Mouse (Mus musculus) midbrain, embryonic 12.5 days (tissue): ENCODE data around the gene Fam131b. TPM values are rescaled to one million over a fixed set of nuclear protein-coding genes. Genes with fewer than 3 reads are reported as not detected.

Experiments
- ATAC-seq: fragments of 200-750 bp; cut with Nextera tagmentation; 2 replicates; pipeline ENCODE4 v1.8.0; 2017; ENCODE audit warnings: low read depth, moderate TSS enrichment, moderate library complexity; ENCODE audit not compliant: low FRiP score
- H3K27ac ChIP-seq: fragments of 300-500 bp; sonication (generic); replicated peaks from 2 replicates; pipeline ENCODE4 v1.5.1; 2016; ENCODE audit warnings: mild to moderate bottlenecking
- H3K27me3 ChIP-seq: fragments of 300-500 bp; sonication (generic); 2 replicates; pipeline ENCODE4 v1.6.1; 2016; ENCODE audit warnings: mild to moderate bottlenecking
- H3K36me3 ChIP-seq: fragments of 300-500 bp; sonication (generic); 2 replicates; pipeline ENCODE4 v1.6.1; 2016
- H3K4me1 ChIP-seq: fragments of 300-500 bp; sonication (generic); 2 replicates; pipeline ENCODE4 v1.6.1; 2016
- H3K4me2 ChIP-seq: fragments of 300-500 bp; sonication (generic); replicated peaks from 2 replicates; pipeline ENCODE4 v1.6.1; 2016; ENCODE audit warnings: mild to moderate bottlenecking, moderate library complexity
- H3K4me3 ChIP-seq: fragments of 300-500 bp; sonication (generic); 2 replicates; pipeline ENCODE4 v1.5.1; 2016; ENCODE audit warnings: mild to moderate bottlenecking
- H3K9ac ChIP-seq: fragments of 300-500 bp; sonication (generic); replicated peaks from 2 replicates; pipeline ENCODE4 v1.6.1; 2016; ENCODE audit warnings: mild to moderate bottlenecking, moderate library complexity
- H3K9me3 ChIP-seq: fragments of 300-500 bp; sonication (generic); 2 replicates; pipeline ENCODE4 v1.6.1; 2016; ENCODE audit warnings: mild to moderate bottlenecking
- WGBS: fragments of 180-500 bp; shearing (Covaris S2); methylation state at CpG from one replicate; pipeline ENCODE4 v1.1.7; 2016; 5-methylcytosine and 5-hydroxymethylcytosine counted together
- polyA plus RNA-seq: library from polyadenylated mRNA; unstranded; fragments of >200 nt; fragmentation: Nextera tagmentation; extraction: Ambion mirVana; gene quantifications from 2 replicates; pipeline ENCODE4 v1.2.1, GENCODE M21; 2016

The Fam131b gene
- polyA plus RNA-seq, 1 experiment from 2014 or later = 4.2 TPM

DNA sequence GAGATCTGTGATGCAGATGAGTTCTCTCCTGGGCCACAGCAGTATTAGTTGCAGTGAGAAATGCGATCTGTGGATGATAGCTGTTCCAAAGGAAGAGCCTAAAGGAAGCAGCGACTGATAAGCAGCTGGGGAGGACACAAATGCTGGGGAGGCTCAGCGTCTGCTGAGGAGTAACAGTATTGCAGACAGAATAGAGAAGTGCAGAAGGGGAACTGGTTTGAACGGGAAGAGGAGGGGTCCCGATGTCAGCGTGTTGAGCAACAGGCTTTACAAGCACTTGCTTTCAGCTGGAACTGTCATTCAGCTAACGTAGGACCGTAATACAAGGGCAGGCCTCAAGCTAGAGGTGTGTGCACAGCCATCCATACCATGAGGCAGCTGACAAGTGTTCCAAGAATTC is 28.7 kb upstream of the Fam131b start:
- peaks cover 28% of the 10 kb centered on the region for H3K4me1 ChIP-seq
- no peaks in the 10 kb centered on the region for H3K27me3 ChIP-seq
- 90% methylated on average over 8 of the region's 8 CpGs for WGBS
- no peak overlapping the region for H3K9ac ChIP-seq
- no peaks in the 10 kb centered on the region for H3K9me3 ChIP-seq
- no peak overlapping the region for H3K4me2 ChIP-seq
- H3K36me3 ChIP-seq = peaks cover 29% of the 10 kb centered on the region
- no peak overlapping the region for H3K4me3 ChIP-seq
- no peak for ATAC-seq
- H3K27ac ChIP-seq = no peak overlapping the region

DNA sequence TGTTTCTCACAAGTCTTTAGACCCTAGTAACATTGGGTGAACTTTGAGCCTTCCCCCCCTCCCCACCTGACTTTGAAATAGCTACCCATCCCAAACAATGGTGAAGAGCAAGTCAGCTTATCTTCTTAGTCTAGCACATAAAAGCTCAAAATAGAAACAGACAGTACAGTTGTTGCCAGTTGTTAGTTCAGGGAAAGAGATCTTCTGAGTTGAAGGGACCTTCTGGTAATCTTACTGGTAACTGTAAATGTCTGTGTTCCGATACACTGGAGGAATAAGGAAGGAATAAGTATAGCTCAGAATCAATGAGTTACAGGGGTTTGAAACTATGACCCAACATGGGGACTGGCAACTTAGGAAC is 28.0 kb upstream of the Fam131b start:
- H3K27ac ChIP-seq = no peak overlapping the region
- H3K4me3 ChIP-seq = no peak overlapping the region
- no peak overlapping the region for H3K4me2 ChIP-seq
- WGBS = 97% methylated on average over 1 of the region's 1 CpGs
- peaks cover 28% of the 10 kb centered on the region for H3K4me1 ChIP-seq
- H3K27me3 ChIP-seq = no peaks in the 10 kb centered on the region
- peaks cover 22% of the 10 kb centered on the region for H3K36me3 ChIP-seq
- ATAC-seq = no peak
- no peak overlapping the region for H3K9ac ChIP-seq
- H3K9me3 ChIP-seq = no peaks in the 10 kb centered on the region

DNA sequence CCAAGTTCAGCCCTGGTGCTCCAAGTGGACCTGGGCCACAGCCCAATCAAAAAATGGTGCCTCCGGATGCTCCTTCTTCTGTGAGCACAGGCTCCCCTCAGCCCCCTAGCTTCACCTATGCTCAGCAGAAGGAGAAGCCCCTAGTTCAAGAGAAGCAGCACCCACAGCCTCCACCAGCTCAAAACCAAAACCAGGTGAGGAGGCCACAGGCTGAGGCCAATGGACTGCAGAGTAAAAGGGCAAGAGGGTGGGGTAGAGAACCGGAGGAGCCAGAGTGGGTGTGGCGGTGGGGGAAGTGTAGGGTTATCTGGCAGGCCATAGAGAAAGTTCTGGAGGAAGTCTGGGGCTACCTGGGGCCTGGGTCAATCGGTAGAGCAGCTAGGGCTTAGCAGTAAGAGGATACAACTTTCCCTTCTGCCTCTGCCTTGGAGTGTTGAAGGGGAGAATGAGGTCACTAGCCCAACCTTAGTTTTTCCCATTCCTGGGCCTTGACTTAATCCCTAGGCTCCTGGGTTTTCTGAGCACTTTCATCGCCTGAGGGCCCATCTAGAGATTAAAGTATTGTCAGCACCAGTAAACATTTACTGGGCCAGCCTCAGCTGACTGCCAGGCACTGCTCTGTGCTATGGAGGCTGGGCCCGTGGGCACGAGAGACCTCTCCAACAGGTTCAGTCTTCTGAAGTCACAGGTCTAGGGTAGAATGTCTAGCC is 27.5 kb upstream of the Fam131b start:
- H3K9me3 ChIP-seq = no peaks in the 10 kb centered on the region
- H3K36me3 ChIP-seq = peaks cover 17% of the 10 kb centered on the region
- no peak overlapping the region for H3K27ac ChIP-seq
- no peak for ATAC-seq
- 88% methylated on average over 7 of the region's 7 CpGs for WGBS
- H3K9ac ChIP-seq = no peak overlapping the region
- H3K4me2 ChIP-seq = no peak overlapping the region; the same call in 1 of the 2 replicates
- H3K4me3 ChIP-seq = no peak overlapping the region
- peaks cover 28% of the 10 kb centered on the region for H3K4me1 ChIP-seq
- H3K27me3 ChIP-seq = no peaks in the 10 kb centered on the region

DNA sequence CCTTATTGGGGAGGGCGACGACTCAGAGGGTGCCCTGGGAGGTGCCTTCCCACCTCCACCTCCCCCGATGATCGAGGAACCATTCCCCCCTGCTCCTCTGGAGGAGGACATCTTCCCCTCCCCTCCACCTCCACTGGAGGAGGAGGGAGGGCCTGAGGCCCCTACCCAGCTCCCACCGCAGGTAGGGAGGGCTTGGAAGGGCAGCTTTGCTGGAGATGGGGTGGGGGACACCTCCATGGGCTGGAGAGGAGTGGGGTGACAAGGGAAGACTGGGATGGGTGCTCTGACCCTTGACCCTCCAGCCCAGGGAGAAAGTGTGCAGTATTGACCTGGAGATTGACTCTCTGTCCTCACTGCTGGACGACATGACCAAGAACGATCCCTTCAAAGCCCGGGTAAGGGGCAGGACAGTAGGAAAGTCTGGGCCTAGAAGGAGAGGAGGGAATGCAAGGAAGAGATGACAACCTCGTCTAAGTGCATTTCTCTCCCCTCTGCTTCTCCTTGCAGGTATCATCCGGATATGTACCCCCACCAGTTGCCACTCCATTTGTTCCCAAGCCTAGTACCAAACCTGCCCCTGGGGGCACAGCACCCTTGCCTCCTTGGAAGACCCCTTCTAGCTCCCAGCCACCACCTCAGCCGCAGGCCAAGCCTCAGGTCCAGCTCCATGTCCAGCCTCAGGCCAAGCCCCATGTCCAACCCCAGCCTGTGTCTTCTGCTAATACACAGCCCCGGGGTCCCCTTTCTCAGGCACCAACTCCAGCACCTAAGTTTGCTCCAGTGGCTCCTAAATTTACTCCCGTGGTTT is 26.7 kb upstream of the Fam131b start:
- Histone ChIP-seq H3K27ac (0 out of 2 replicates have a peak overlapping the region, but pooled peaks have one; percentile 90), H3K4me2 (peak overlapping the region; percentile 90), H3K27me3 (no peaks in the 10 kb centered on the region), H3K9me3 (no peaks in the 10 kb centered on the region), H3K4me1 (peaks cover 28% of the 10 kb centered on the region), H3K36me3 (peaks cover 9% of the 10 kb centered on the region), H3K9ac (peak overlapping the region; percentile 84), H3K4me3 (peak overlapping the region; percentile 78)
- no peak for ATAC-seq
- WGBS = 47% methylated on average over 13 of the region's 13 CpGs

DNA sequence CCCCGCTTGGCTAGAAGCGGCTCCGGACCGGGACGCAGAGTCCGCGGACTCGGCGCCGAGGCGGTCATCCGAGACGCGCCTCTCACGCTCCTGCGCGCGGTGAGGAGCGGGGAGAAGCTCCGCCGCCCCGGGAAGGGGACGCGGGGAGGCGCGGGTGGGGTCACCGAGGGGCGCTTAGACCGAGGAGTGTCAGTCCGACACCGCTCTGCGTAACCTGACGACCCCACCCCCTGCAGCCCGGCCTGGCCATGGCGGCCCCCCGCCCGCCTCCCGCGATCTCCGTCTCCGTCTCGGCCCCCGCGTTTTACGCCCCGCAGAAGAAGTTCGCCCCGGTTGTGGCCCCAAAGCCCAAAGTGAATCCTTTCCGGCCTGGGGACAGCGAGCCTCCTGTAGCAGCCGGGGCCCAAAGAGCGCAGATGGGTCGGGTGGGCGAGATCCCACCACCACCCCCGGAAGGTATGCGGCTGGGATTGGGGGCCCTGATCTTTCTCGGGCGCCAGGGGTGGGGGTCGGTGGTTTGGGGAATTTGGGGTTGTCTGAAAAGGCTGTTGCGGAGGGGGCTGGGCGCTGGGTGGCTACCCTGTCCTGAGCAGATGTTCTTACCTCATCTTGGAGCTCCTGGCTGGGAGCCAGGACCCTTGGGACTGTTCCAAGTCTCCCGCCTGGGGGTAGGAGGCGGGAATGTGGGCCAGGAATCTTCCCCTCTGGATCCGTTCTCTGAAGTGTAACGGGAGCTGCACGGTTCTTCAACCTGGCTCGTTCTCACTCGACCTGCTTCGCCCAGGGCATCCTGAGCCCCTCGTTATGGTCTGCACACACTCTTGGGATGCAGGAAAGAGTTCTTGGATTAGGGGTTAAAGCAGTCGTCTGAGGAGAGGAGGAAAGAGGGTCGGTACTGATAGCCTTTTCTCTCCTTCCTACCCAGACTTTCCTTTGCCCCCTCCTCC is 25.9 kb upstream of the Fam131b start:
- Histone ChIP-seq H3K4me3 (peak overlapping the region; percentile 78), H3K4me1 (peaks cover 28% of the 10 kb centered on the region), H3K36me3 (peaks cover under 1% of the 10 kb centered on the region; the same call in 1 of the 2 replicates), H3K9ac (peak overlapping the region; percentile 84), H3K27me3 (no peaks in the 10 kb centered on the region), H3K9me3 (no peaks in the 10 kb centered on the region), H3K4me2 (peak overlapping the region; percentile 90), H3K27ac (peak overlapping the region; percentile 90)
- WGBS = under 1% methylated on average over 71 of the region's 72 CpGs
- ATAC-seq = peak; percentile 73

DNA sequence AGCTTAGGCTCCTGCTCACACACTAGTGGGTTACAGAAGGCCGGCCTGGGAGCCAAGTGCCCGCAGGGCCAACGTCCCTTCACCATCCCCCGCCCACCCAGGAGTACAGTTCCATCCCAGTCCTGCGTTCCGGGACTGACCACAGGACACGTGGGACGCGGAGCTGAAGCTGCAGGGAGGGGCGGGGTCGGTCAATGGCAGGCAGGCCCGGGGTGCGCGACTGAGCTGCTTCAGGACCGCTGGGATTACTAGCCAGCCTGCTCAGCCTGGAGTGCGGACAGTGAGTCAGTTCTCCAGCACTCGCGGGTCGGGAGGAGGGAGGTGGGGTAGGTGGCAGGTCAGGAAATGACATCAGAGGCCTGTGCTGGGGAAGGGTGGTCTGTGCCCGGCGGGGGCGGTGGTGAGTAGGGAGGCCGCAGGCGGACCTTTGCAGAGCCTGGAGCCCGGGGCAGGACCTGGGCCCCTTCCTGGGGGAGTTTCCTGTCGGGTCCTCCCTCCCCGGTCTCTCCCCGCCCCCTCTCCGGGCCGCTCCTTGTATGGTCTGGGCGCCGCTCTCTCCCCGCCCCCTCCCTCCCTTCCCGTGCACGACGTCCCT is 25.1 kb upstream of the Fam131b start, which contains the start of gene Zyx:
TSS of gene Zyx (plus strand) at position 205 of the 595 bp plus-strand sequence.
- 0% methylated on average over 21 of the region's 36 CpGs for WGBS
- ATAC-seq = peak; percentile 93
- H3K27me3 ChIP-seq = no peaks in the 10 kb centered on the region

DNA sequence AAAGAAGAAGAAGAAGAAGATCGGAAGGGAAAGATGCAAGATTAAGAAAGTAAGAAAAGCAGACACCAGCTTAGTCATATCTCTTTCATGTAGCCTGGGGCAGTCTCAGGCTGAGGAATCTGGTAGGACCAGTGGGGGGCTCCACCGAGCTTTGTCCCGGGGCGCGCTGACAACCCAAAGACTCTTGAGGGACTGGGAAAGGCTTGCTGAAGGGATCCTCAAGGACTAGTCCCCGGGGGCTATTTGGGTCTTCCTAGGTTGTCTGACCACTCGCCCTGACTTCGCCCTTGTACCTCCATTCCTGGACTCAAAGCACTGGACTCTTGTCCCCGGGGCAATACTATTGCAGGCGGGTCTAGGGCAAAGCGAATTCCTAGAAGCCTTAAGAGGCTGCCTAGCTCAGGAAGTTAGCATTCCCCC is 24.6 kb upstream of the Fam131b start:
- H3K36me3 ChIP-seq = no peaks in the 10 kb centered on the region
- H3K9me3 ChIP-seq = no peaks in the 10 kb centered on the region
- peaks cover 23% of the 10 kb centered on the region for H3K4me1 ChIP-seq
- no peaks in the 10 kb centered on the region for H3K27me3 ChIP-seq
- H3K4me3 ChIP-seq = peak overlapping the region; percentile 78
- H3K4me2 ChIP-seq = peak overlapping the region; percentile 90
- peak overlapping the region; percentile 84 for H3K9ac ChIP-seq
- peak; percentile 27 for ATAC-seq
- peak overlapping the region; percentile 90 for H3K27ac ChIP-seq
- WGBS = under 1% methylated on average over 11 of the region's 11 CpGs

More for the DNA sequence above, 25.1 kb upstream of the Fam131b start, which contains the start of gene Zyx:
- Histone ChIP-seq H3K9ac (peak within 1 kb of the TSS; percentile 84), H3K4me2 (peak within 1 kb of the TSS; percentile 90), H3K4me3 (peak within 1 kb of the TSS; percentile 78), H3K4me1 (peaks cover 28% of the 10 kb centered on the region), H3K36me3 (no peaks in the 10 kb centered on the region), H3K9me3 (no peaks in the 10 kb centered on the region), H3K27ac (peak within 1 kb of the TSS; percentile 90)

DNA sequence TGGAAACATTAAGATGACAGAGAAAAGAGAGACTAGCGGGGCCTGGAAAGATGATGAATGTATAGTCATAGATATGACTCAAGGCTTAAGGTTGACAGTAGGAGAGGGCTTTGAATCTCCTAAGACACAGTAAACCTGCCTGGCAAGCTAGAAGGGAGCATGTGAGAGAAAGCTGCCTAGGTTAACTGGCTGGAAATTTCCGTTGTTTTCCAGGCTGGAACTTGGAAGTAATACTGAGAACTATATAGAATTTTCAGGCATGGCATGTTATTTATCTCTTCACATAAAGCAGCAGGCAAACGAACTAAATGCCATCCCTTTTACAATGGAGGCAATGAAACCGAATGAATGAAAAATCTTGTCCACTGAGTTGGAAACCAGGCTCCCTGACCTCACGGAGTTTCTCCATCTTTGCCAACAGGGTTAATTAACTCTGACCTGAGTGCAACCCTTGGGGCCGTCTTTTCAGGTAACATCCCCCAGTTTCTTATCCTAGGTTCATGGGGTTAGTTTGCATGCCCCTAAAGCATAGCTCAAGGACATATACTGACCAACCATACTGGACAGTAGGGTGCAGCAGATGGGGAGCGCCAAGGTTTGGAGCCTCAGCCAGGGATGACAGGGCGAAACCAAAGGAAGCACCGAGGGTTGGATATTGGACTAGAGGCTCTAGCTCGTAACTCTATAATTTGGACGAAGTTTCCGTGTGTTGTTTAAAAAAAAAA is 24.0 kb upstream of the Fam131b start:
- ATAC-seq = no peak
- Histone ChIP-seq H3K4me3 (no peak overlapping the region), H3K4me1 (peaks cover 17% of the 10 kb centered on the region), H3K27me3 (no peaks in the 10 kb centered on the region), H3K9ac (no peak overlapping the region), H3K9me3 (no peaks in the 10 kb centered on the region), H3K36me3 (no peaks in the 10 kb centered on the region), H3K27ac (no peak overlapping the region), H3K4me2 (peak overlapping the region; percentile 90)
- WGBS = 37% methylated on average over 12 of the region's 12 CpGs

DNA sequence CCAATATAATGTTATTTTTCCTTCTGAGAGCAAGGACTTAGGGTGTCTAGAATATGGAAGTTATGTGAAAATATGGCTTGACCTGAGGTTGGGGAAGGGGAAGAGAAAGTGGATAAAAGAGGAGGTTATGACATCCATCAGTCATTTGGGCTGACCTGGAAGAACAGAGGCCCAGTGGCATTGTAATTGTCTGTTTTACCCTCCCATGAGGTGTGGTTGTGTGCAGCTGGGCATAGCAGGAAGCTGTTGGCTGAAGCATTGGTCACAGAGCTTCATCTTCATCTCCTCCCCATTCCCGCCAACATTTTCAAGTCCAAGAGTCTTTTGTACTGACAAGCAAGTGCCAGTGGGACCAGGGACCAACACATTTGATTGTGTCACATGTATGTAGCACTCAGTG is 19.8 kb upstream of the Fam131b start:
- H3K4me3 ChIP-seq = no peak overlapping the region
- no peak overlapping the region for H3K27ac ChIP-seq
- ATAC-seq = no peak
- no peak overlapping the region for H3K9ac ChIP-seq
- H3K4me1 ChIP-seq = peaks cover 7% of the 10 kb centered on the region; the same call in 1 of the 2 replicates
- H3K9me3 ChIP-seq = no peaks in the 10 kb centered on the region
- no peaks in the 10 kb centered on the region for H3K36me3 ChIP-seq
- no peaks in the 10 kb centered on the region for H3K27me3 ChIP-seq
- WGBS = 86% methylated on average over 1 of the region's 1 CpGs
- H3K4me2 ChIP-seq = no peak overlapping the region

DNA sequence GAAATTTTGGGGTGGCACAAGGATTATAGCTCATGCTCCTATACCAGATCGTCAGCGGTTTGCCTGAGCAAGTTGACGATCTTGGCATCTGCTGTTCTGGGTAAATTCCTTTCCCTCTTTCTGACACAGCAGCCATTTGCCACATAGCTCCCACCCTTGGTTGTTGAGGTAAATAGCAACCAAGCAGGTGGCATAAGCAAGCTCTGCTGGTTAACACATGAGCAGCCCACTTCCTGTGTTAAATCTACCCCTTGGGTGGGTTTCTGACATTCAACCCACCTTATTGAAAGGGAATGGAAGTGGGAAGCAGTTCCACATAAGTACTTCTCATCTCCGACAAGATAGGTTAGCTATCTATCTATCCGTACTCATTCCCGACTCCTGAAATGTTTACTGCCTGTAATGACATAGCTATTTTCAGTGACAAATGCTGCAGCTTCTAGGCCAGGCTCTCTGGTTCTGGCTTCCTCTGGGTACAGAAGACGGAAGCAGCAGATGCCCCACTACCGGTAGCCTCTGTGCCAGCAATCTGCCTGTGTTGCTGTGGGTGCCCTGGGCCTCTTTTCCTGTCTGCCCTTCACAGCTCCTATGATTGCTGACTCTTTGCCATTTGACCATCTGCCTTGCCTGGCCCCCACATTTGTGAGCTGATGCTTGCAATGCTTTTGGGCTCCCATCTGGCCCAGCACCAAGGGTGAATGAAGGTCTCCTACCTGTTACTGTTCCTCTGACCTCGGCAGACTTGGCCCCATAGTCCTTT is 19.1 kb upstream of the Fam131b start:
- Histone ChIP-seq H3K36me3 (no peaks in the 10 kb centered on the region), H3K9ac (no peak overlapping the region), H3K4me3 (no peak overlapping the region), H3K9me3 (no peaks in the 10 kb centered on the region), H3K27me3 (no peaks in the 10 kb centered on the region), H3K27ac (no peak overlapping the region), H3K4me1 (0 out of 2 replicates have a peak, but pooled peaks cover 2% of the 10 kb centered on the region), H3K4me2 (no peak overlapping the region)
- WGBS = 89% methylated on average over 9 of the region's 9 CpGs
- no peak for ATAC-seq
